Mouse (Mus musculus): ENCODE data around the gene 6030408B16Rik. TPM values are rescaled to one million over a fixed set of nuclear protein-coding genes. Genes with fewer than 3 reads are reported as not detected.
A peak's percentile ranks its signal among the peaks of the same experiment; 100 is the strongest.

6030408B16Rik gene
- total RNA-seq, 2 experiments from 2014 or later: 0.27 to 0.54 TPM

GRCm38 (mm10) chr15:101266132-101266963 lies 26.7 kb upstream of the 6030408B16Rik start:
- peak; percentile 98 for DNase-seq (ENCODE audit: low spot score in 2 of 2)

GRCm38 (mm10) chr15:101267053-101268032 lies 25.7 kb upstream of the 6030408B16Rik start:
- no peak for DNase-seq (ENCODE audit: low spot score in 2 of 2)

GRCm38 (mm10) chr15:101270101-101270820 lies 22.8 kb upstream of the 6030408B16Rik start:
- no peak for DNase-seq (ENCODE audit: low spot score in 2 of 2)

GRCm38 (mm10) chr15:101271107-101271506 lies 21.9 kb upstream of the 6030408B16Rik start:
- DNase-seq (ENCODE audit: low spot score in 2 of 2): no peak

- no peak for DNase-seq (ENCODE audit: low spot score in 2 of 2)
Observed at GRCm38 (mm10) chr15:101271513-101271912, 21.5 kb upstream of the 6030408B16Rik start.

- DNase-seq (ENCODE audit: low spot score in 2 of 2): no peak
Observed at GRCm38 (mm10) chr15:101274380-101274779, 18.6 kb upstream of the 6030408B16Rik start.

- DNase-seq (ENCODE audit: low spot score in 2 of 2): no peak
Observed at GRCm38 (mm10) chr15:101277351-101277899, 15.6 kb upstream of the 6030408B16Rik start.

- DNase-seq (ENCODE audit: low spot score in 2 of 2): no peak
Observed at GRCm38 (mm10) chr15:101278589-101278988, 14.4 kb upstream of the 6030408B16Rik start.

- peak; percentile 67 to 79 for DNase-seq (ENCODE audit: low spot score in 2 of 2)
Observed at GRCm38 (mm10) chr15:101279430-101279999, 13.5 kb upstream of the 6030408B16Rik start.

GRCm38 (mm10) chr15:101282471-101282870 lies 10.5 kb upstream of the 6030408B16Rik start:
- DNase-seq (ENCODE audit: low spot score in 2 of 2): no peak

- DNase-seq (ENCODE audit: low spot score in 2 of 2): peak in 1 of 2 experiments; percentile 58
Observed at GRCm38 (mm10) chr15:101283183-101283910, 9.7 kb upstream of the 6030408B16Rik start.

GRCm38 (mm10) chr15:101283911-101284750 lies 8.9 kb upstream of the 6030408B16Rik start, which contains the start of gene Atg101:
Gene Atg101, plus strand, starts transcription at chr15:101284272.
- peak; percentile 87 to 88 for DNase-seq (ENCODE audit: low spot score in 2 of 2)

- no peak for DNase-seq (ENCODE audit: low spot score in 2 of 2)
Observed at GRCm38 (mm10) chr15:101286129-101286770, 6.8 kb upstream of the 6030408B16Rik start.

- no peak for DNase-seq (ENCODE audit: low spot score in 2 of 2)
Observed at GRCm38 (mm10) chr15:101287361-101287760, 5.7 kb upstream of the 6030408B16Rik start.

GRCm38 (mm10) chr15:101290354-101290753 lies 2.7 kb upstream of the 6030408B16Rik start:
- no peak for DNase-seq (ENCODE audit: low spot score in 2 of 2)

- no peak for DNase-seq (ENCODE audit: low spot score in 2 of 2)
Observed at GRCm38 (mm10) chr15:101292012-101292411, 1.0 kb upstream of the 6030408B16Rik start.

GRCm38 (mm10) chr15:101294028-101294894 lies 1.2 kb downstream of the 6030408B16Rik start:
- no peak for DNase-seq (ENCODE audit: low spot score in 2 of 2)

All from adrenal gland, adult 18-20 months (tissue).